Mouse (Mus musculus) B cell, adult 2 months (primary cell): Measurements from ENCODE around the gene Th.

ENCODE experiments used
- DNase-seq, 2 experiments: peaks; one replicate each; pipeline ENCODE4 v3.0.0; 2022

Gene Th

DNA sequence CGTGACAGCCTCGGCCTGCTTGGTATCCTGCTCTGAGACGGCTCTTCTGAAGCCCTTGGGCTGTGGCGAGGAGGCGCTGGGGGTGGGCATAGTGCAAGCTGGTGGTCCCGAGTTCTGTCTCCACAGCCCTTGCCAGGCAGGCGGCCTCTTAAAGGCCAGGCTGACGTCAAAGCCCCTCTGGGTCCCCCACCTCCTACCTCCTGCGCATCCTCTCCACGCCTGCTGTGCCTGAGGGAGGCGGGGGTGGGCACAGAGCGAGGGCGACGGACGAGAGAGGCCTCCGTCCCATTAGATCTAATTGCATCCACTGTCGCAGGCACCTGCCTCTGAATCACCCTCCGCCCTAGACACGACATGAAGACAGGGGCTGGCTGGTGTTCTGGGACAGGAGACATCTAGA, 31.1 kb downstream of the Th start:
- no peak for DNase-seq

DNA sequence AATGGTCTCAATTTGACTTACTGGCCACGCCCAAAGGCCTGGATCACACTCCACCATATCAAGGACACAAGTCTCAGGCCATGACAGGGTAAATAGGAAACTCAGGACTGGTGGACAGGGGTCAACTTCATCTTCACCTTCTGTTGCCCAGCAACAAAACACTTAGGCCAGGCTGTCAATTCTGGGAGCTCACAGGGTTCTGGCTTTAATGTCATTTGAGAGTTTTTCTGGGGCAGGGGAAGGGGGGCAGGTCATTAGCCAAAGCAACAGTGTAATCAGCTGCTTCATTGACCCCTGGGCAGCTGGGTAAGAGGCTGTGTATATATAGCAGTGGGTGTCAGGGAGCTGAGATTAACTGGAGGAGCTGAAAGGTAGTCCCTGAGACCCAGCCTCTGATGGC, 33.5 kb downstream of the Th start:
- no peak for DNase-seq

DNA sequence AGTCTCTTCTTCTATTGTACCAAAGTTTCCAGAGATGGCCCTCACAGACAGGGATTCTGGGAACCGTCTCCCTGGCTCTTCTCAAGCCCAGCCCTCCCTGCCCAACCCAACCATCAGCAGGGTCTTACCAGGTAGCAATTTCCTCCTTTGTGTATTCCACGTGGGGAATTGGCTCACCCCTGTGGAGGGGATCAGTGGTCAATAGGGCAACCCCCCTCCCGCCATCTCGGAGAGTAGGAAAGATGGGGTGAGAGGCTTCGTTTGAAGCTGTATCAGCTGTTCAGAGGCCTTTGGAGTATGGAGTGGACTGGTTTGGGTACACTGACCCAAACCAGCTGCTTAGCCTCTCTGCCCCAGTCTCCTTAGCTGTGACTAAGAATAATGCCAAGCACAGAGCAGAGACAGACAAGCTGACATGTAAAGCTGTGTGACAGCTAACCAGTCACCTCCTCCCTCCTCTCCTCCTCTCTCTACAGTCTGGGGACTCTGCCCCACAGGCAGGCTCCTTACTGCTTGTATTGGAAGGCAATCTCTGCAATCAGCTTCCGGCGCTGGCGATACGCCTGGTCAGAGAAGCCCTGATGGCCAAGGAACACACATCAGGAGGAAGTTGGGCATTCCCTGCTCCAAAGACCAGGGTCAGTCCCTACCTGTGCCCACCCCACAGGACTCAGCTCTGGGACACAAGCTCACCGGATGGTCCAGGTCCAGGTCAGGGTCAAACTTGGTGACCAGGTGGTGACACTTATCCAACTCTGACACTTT, 34.8 kb downstream of the Th start:
- DNase-seq, result no peak

- no peak for DNase-seq
Measured at GRCm38 (mm10) chr7:142895223-142895840, 35.6 kb downstream of the Th start.

- DNase-seq, result peak; percentile 86 to 88
Measured at GRCm38 (mm10) chr7:142894669-142895068, 36.3 kb downstream of the Th start.

- no peak for DNase-seq
Measured at GRCm38 (mm10) chr7:142893721-142894639, 36.9 kb downstream of the Th start.

GRCm38 (mm10) chr7:142893296-142893695, 37.6 kb downstream of the Th start:
- DNase-seq, result no peak

DNA sequence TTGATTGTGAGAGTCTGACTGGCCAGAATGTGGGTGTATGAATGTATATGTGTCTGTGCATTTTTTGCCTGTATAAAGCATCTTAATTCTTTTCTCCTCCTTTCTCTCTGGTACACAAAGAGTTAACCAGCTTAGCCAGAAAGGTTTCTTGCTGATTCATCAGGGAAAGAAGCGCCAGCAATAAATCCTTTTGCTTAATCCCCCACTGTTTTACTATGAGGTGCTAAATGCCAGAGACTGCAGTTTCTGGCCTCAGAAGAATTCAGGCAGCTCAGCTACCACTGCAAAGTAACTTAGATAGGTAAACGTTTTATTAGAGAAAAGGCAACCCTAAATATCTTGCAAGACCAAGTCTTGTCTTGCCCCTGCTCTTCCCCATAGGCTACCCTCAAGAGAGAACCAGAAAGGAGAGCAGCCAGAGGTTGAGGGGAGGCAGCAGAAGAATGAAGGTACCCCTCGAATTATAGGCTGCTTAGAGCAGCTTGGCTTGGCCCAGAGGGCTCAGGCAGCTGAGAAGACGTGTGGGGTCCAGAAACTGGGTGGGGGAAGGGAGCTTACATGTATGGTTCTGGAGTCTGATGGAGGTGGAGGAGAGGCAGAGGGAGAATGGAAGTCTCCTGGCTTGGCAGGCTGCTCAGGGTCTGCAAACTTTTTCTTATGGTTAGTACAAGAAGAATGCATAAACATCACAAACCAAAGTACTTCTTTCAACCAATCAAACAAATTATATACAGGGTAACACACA, 61.3 kb downstream of the Th start:
- no peak for DNase-seq

DNA sequence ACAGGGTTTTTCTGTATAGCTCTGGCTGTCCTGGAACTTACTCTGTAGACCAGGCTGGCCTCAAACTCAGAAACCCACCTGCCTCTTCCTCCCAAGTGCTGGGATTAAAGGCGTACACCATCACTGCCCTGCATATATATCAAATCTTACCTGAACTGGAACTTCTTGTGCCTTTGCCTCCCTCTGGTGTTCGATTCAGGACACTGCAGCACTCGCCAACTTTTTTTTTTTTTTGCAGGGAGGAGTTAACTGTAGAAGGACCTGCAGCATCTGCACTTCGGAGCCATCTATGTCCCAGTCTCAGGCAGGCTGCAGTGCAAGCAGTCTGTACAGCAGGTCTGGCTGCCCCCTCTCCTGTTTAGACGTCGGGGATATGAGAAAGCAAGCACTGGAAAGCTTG, 80.2 kb downstream of the Th start:
- peak; percentile 9 to 10 for DNase-seq
